Mouse (Mus musculus): Measurements from ENCODE around the gene Hid1. TPM values are rescaled to one million over a fixed set of nuclear protein-coding genes. Genes with fewer than 3 reads are reported as not detected.

Hid1 gene
- total RNA-seq, 2 experiments from 2014 or later = 4.2 to 4.8 TPM

DNA sequence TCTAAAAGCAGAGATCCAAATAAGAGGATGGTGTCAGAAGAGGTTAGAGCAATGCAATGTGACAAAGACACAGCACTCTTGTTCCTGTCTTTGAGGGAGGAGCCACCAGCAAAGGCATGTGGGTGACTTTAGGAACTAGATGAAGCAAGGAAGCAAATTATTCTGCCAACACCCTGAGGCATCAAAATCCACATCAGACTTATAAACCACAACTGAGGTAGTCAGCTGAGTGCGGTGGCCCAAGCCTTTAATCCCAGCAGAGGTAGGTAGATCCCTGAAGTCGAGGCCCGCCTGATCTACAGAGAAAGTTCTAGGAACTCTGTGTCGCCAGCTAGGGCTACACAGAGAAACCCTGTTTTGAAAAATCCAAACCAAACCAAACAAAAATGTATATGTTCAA, 9.7 kb upstream of the Hid1 start:
- intact Hi-C loops (cut with DNase I) = no loop called here
- no peak for DNase-seq

DNA sequence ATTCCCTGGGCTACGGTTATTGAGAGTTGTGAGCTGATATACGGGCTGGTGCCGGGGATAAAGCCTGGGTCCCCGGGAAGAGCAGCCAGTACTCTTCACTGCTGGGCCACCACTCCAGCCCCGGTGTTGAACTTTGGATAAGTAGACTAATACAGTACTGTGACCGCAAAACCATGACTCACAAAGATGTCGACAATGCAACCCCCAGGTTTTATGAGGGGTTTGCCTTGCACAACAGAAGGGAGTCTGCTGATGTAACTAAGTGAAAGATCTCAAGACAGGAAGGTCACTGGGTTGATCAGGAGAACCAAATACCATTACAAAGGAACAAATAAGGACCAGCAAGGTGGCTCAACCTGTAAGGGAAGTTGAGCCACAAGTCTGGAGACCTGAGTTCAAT, 9.2 kb upstream of the Hid1 start:
- intact Hi-C loops (cut with DNase I) = no loop called here
- no peak for DNase-seq

DNA sequence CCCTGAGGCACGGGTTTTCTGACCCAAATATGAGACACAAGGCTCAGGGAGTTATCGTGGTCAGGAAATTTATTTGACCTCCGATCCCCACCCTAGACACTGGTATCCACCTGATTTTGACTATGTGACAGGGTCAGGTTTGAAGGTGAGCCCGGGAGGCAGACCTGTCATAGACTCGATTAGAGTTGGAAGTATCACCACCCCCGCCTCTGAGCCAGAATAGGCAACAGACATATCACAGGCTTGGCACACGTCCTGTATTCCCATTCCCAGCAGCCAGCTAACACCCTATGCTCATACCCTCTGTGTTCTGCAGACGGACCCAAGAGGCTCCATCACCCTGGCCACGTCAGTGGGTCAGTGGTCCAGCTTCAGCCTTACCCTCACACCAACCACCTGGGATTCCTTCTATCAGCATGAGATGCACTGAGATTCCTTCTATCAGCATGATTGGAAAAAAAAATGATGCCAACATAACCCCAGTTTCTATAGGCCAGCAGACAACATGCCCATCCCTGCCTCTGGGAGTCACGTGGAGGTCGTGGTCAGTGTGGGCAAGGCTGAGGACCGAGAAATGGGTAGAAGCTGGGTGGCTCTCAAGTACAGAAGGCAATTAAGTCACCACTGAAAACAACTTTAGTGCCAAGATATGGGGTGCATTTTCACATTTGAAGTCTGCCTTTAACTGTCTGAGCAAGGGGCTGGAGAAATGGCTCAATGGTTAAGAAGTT, 7.3 kb upstream of the Hid1 start:
- intact Hi-C loops (cut with DNase I) = no loop called here
- DNase-seq = no peak

DNA sequence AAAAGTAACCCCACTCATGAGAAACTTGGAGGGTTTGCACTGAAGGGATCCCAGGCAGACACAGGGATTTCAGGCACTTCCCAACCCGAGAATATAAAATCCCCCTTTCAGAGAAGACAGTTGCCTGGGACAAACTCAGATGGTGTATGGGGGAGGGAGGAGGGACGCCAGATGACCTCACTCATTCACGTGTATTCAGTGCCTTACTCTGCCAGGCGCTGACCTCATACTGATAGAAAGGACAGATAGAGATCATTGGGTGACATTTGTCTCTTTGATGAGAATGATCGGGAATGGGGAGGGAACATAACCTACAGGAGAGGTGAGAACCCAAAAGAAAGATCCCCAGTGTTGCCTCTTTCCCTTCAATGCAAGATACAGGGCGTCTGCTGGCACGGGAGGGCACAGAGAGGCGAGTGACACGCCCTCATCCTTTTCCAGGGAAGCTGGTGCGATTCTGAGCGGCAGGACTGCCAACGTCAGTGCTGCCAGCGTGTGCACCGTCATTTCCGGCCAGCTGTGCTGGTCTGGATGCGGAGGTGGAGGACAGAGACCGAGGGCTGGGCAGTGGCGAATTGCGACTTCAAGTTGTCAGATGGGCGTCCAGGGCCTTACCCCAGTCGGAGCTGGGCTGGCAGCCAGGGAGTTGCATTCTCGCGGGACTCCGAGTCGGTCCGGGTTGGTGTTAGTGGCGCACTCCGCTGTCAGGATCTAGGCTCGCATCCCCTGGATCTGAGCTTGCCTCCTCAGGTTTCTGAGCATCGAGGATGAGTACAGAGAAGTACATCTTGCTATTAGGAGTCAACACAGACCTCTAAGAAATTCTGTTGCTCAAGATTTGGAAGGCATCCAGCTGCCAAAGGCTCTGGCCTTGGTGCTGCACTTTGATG, 6.5 kb upstream of the Hid1 start:
- peak; percentile 69 to 75 for DNase-seq
- intact Hi-C loops (cut with DNase I) = no loop called here

DNA sequence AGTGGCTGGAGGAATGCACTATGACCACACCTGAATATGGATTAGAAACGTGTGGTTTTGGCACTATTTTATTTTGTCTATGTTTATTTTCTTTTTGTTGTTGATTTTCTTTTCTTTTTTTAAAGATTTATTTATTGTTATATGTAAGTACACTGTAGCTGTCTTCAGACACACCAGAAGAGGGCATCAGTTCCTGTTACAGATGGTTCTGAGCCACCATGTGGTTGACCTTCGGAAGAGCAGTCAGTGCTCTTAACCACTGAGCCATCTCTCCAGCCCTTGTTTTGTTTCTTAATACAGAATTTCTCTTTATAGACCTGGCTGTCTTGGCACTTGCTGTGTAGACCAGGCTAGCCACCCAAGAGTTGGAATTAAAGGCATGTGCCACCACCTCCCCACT, 5.2 kb upstream of the Hid1 start:
- intact Hi-C loops (cut with DNase I) = no loop called here
- DNase-seq = no peak

DNA sequence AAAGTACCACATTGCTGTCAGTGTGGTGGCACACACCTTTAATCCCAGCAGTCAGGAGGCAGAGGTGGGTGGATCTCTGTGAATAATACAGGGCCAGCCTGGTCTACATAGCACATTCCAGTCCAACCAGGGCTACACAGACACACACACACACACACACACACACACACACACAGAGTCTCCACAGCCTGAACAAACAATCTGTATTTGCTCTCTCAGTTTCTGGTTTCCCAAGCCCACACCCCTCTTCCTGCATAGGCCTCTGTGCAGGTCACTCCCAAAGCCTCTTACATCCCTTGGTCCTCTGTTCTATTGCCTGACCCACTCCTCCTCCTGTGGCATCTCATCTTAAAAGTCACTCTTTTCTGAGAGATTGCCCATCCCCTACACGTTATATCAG, 4.5 kb upstream of the Hid1 start:
- no peak for DNase-seq
- intact Hi-C loops (cut with DNase I) = no loop called here

DNA sequence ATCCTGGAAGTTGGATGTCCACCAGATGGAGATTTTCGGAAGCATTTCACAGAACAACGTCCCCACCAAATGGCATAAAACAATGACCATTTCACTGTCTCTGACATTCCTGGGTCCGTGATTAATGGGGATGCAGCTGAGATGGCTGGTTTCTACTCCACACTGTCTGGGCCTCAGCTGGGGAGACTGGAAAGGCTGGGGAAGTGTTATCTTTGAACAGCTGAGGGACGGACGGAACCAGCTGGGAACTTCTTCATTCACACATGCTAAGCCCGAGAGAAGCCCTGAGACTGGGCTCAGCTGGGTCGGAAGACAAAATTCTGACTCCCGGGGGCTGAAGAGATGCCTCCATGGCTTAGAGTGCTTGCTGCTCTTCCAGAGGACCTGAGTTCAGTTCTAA, 3.8 kb upstream of the Hid1 start:
- no peak for DNase-seq
- intact Hi-C loops (cut with DNase I) = no loop called here

DNA sequence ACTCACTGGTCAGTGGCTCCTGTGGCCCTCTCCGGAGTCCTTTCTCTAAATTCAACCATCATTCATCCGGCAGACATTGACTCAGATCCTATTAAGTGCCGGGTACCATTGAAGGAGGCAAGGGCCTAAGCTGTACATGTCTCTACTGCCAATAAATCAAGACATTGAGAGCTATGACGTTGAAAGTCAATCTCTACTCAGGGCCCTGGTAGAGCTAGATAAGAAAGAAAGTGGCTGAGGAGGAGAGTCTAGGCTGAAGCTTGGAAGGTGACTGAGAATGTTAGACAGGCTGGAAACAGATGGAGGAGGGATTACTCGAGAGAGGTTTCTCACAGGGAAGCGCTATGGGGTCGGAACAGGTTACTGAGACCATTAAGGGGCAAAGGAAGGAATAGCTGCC, 2.8 kb upstream of the Hid1 start:
- DNase-seq = no peak
- intact Hi-C loops (cut with DNase I) = no loop called here

DNA sequence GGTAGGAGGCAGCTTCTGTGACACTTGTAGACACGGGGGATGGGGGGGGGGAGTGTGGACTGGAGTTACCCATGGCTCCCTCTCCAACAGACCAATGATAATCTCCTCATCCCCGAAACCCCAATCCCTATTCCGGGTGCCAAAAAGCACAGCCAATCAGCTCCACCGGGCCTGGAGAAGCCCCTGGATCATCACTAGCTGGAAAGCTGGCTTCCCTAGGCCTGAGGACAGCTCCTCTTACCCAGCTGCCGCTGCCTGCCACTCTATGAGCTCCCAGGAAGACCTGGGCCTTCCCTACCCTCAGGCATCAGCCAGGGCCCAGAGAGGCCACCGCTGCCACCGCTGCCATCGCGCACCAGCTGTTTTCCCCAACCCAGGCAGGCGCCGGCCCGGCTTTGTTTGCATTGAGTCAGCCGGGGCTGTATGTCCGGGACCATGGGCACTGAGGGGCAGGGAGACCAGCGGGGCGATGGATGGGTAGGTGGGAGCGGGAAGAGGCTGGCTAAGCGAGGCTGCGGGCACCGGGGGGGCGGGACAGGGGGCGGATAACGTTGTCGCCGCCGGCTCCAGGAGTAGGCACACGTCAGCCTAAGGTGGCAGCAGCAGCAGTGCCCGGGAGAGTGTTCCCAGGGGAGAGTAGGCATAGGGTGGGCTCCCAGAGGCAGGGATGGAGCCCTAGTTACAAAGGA, 706 bp downstream of the Hid1 start:
- intact Hi-C loops (cut with DNase I) = no loop called here
- DNase-seq = peak in 1 of 2 experiments; percentile 21

DNA sequence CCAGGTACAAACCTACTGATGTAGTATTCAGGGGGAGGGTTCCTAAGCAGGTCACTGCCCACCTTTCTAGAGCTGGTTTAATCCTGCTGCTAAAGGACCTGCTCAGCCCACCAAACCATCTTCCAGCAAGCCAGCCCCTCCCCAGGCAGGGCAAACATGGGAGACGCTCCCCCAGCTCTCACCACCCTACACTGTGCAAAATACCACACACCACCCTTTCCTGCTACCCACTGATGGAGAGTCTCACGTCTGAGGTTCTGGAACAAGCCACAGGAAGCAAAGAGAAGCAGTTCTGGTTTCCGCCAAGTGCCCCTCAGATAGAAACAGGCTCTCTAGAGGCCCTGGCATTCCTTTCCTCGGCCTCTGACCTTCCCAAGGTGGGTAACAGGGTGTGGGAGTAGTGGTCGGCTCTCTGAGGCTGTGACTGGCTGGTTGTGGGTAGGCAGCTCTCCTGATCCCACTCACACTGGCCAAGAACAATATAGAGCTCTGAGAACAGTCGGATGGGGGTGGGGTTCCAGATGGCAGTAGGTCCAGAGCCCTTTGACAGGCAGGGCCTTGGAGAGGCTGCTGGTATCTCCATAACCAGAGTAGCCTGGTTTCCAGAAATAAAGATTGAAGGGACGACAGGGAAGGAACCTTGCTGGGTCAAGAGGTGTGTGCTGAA, 1.4 kb downstream of the Hid1 start:
- DNase-seq = peak in 1 of 2 experiments; percentile 11
- intact Hi-C loops (cut with DNase I) = no loop called here

DNA sequence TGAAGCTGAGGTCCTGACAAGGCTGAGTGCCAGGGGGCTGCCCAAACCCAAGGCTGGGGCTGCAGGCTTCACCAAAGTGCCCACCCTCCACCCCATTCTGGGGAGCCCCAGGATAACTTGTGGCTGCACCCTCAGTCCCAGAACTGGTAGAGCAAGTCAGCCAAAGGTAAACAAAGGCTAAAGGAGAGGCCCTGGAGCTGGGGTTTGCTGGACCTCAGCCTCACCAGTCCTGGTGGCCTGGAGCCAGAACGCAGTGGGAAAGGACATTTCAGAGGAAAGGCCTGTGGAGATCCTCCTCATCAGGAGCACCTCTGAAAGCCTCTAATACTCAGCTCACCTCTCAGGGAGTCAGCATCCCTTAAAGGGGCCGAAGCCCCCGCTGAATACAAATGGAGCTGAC, 3.4 kb downstream of the Hid1 start:
- intact Hi-C loops (cut with DNase I) = no loop called here

DNA sequence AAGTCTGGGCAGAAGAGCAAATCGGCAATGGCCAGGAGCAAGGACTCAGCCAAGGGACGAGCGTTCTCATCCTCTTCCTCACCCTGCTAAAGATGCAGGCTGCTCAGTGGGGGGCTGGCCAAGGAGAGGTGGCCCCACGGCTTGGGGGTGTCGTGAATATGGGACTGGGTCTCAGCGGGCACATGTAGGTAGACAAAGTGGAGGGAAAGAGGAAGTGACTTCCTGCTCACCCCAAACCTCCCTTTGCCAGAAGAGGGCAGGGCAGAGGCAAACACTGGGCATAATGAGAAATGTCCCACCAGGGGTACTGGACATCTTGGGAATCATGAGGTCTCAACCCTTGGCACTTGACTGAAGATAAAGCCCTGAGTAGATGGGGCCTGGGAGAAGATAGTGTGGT, 7.8 kb downstream of the Hid1 start:
- no peak for DNase-seq
- intact Hi-C loops (cut with DNase I) = loop anchor here (2.0 to 5.0 kb wide), 2 partner anchors 53 to 68 kb away; no protein-coding TSS in a partner anchor

More for the DNA sequence above, 3.4 kb downstream of the Hid1 start:
- no peak for DNase-seq

DNA sequence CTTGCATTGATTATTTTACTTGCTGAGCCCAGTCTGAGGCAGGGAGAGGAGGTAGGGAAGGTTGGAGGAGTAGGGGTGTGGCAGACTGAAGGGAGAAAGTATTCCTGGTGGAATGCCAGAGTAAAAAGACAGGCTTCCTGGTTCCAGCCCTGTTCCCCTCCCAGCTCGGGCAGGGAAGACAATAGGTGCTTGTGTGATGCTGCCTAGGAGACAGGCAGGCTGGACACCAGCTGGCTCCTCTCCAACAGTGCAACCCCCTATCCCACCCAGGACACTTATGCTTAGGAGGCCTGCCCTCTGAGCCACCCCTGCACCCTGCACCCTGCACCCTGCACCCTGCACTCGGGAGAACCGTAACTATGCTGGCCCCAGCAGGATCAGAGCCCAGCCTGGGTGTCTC, 8.3 kb downstream of the Hid1 start:
- peak; percentile 8 to 18 for DNase-seq
- intact Hi-C loops (cut with DNase I) = loop anchor here (2.0 to 5.0 kb wide), 2 partner anchors 54 to 68 kb away; no protein-coding TSS in a partner anchor

DNA sequence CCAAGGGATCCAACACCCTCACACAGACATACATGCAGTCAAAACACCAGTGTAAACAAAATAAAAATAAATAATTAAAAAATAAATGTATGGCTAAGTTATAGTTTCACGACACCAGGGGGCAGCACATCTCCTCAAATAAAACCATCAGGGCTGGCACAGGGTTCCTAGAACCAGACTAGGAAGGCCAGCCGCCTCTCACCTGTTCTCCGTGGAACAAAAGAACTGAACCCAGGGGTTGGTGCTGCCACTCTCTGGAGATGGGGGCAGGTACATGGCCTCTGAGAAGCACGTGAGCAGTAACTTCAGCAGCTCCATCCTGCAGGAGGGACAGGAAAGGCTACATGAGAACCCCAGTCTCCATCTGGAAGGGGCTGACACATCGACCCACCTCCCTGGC, 9.1 kb downstream of the Hid1 start:
- DNase-seq = peak; percentile 79 to 84
- intact Hi-C loops (cut with DNase I) = loop anchor here (1.0 to 5.0 kb wide), 3 partner anchors 54 to 116 kb away; no protein-coding TSS in a partner anchor

DNA sequence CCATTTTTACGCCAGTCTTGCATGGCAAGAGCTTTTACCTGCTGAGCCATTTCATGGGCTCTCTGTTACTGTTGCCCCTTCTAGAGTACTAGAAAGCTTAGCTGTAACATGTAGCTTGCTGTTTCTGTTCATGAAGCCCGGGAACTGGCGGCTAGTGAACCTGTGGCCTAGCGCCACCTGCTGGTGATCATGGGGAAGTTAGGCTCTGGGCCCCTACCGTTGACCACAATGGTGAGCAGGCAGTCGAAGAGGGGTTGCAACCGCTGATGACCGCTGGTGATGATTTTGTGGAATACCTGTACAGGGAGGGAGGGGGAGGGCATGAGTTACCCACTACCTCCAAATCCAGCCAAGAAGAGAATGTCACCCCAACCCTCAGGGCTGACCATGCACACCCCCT, 13.4 kb downstream of the Hid1 start:
- intact Hi-C loops (cut with DNase I) = loop anchor here (1.0 kb wide), 2 partner anchors 32 to 151 kb away; partner anchors contain the start of gene Ush1g
- peak; percentile 65 to 73 for DNase-seq

DNA sequence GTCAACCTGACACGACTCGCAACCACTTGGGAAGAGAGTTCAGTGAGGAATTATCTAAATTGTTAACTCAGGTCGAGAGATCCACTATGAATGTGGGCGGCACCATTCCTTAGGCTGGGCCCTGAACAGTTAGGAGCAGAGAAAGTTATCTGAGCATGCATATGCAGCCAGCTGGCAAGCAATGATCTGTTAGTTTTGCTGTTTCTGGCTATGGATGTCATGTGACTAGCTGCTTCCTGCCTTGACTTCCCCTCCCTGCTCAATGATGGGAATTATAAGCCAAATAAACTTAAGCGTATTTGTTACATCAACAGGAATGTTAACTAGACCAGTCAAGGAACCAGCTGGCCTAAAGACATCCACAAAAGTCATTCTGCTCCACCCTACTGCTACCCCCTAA, 14.2 kb downstream of the Hid1 start:
- DNase-seq = no peak
- intact Hi-C loops (cut with DNase I) = no loop called here

DNA sequence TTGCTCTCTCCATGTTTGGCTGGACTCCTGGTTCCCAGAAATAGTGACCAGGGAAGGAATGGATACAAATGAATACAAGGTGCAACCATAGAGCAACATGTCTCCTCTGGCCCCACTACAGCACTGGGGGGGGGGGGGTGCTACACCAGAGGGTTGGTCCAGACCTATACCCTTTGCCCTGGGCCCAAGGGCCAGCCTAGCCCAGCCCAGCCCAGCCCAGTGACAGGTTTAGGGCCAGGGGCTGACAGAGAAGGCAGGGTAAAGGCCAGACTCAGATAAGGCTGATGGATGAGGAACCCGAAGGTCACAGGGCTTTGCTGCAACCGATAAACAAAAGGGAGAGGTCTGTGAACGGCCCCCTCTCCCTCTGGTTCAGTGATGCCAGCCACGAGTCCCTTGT, 17.6 kb downstream of the Hid1 start:
- intact Hi-C loops (cut with DNase I) = no loop called here
- DNase-seq = no peak

DNA sequence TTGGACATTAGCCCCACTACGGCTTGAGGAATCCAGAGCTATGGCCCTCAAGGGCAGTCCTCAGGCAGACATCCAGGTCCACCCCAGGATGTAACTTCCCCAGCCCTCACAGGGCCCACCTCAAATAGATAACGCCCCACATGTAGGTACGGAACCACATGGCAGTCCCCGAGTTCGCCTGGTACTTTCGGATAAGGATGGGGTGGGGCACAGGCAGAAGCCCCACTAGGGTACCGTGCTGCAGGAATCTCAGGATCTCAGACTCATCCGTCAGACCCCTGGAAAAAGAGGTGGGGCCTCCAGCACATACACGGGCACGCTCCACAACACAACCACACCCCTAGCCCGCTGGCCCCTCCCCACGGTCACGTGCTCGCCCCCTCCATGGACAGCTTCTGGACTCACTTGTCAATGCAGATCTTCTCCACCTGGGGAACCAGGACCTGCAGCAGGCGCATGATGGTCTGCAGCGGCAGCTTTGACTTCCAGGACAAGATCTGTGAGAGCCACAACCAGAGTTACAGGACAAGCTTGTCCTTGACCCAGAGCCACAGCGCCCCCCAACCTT, 18.8 kb downstream of the Hid1 start:
- no peak for DNase-seq
- intact Hi-C loops (cut with DNase I) = no loop called here

DNA sequence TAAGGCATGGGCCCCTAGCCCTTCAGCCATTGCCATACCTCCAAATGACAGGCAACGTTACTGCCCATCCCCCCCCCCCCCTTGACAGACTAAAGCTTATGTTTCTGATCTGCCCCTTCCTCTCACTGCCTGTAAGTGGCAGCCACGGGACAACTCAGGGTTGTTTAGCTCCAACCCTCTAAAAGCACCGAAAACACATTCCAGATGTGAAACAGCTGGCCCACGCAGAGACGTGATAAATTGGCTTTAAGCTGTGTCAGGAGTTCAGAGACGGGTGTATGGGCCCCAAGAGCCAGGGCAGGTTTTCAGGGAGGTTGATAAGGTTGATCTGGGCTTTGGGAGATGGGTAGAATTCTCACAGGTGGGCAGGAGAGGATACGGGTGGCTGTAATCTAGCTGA, 22.0 kb downstream of the Hid1 start:
- DNase-seq = no peak
- intact Hi-C loops (cut with DNase I) = no loop called here

DNA sequence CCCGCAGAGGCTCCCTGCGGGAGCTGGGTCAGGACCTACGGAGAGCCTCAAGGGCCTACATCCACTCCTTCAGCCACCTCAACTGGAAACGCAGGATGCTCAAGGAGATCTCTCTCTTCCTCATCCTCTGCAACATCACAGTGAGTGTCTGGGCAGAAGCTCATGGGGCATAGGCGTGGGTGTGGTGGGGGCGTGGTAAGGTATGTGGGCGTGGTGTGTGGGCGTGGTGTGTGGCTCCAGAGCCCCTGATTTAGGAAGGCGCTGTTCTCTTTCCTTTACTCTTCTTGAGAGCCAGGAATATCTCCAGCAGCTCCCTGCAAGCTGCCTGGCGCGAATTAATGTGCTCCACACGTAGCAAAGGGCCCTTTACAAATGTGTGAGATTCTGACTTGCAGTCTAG, 22.6 kb downstream of the Hid1 start:
- DNase-seq = no peak
- intact Hi-C loops (cut with DNase I) = no loop called here
